Mouse (Mus musculus): ENCODE data around the gene Gm10024. TPM values are rescaled to one million over a fixed set of nuclear protein-coding genes. Genes with fewer than 3 reads are reported as not detected.
"Not testable (repeated sequence)": the region's sequence is repeated elsewhere in the genome, so short reads cannot be mapped to it uniquely, and the experiment has no call there.

The Gm10024 gene
- polyA plus RNA-seq, 2 experiments = not detected

- TF ChIP-seq POLR2A (IDR thresholded peaks at IDR 0.05; ENCODE audit: borderline replicate concordance, extremely low read depth, insufficient read depth, insufficient read length) = no peak
- H3K9ac ChIP-seq (ENCODE audit: low read depth, low read length, severe bottlenecking) = no peak overlapping the region
- WGBS = 50% methylated on average over 4 of the region's 4 CpGs
- no peaks in the 10 kb centered on the region for H3K9me3 ChIP-seq (ENCODE audit: control insufficient read depth, low read length)
- no peak overlapping the region for H3K27ac ChIP-seq (replicated peaks; ENCODE audit: low read depth, low read length)
- H3K27me3 ChIP-seq (ENCODE audit: control insufficient read depth, insufficient read depth, low read length) = no peaks in the 10 kb centered on the region
- H3K4me3 ChIP-seq (replicated peaks; ENCODE audit: low read length) = no peak overlapping the region
- DNase-seq (ENCODE audit: low spot score) = no peak
- no peaks in the 10 kb centered on the region for H3K36me3 ChIP-seq (ENCODE audit: control insufficient read depth, insufficient read depth, low read length)
- ATAC-seq (ENCODE audit: low FRiP score, low read depth) = no peak
- H3K4me2 ChIP-seq (replicated peaks; ENCODE audit: low read depth, low read length, severe bottlenecking) = no peak overlapping the region
- no peaks in the 10 kb centered on the region for H3K4me1 ChIP-seq (ENCODE audit: control insufficient read depth, insufficient read depth, low read length)
Observed at GRCm38 (mm10) chr10:77728280-77728679, 17.0 kb downstream of the Gm10024 start.

GRCm38 (mm10) chr10:77729241-77729640, 18.0 kb downstream of the Gm10024 start:
- no peaks in the 10 kb centered on the region for H3K9me3 ChIP-seq (ENCODE audit: control insufficient read depth, low read length)
- H3K27ac ChIP-seq (replicated peaks; ENCODE audit: low read depth, low read length) = no peak overlapping the region
- no peak for TF ChIP-seq POLR2A (IDR thresholded peaks at IDR 0.05; ENCODE audit: borderline replicate concordance, extremely low read depth, insufficient read depth, insufficient read length)
- H3K4me3 ChIP-seq (replicated peaks; ENCODE audit: low read length) = no peak overlapping the region
- no peak overlapping the region for H3K9ac ChIP-seq (ENCODE audit: low read depth, low read length, severe bottlenecking)
- H3K4me1 ChIP-seq (ENCODE audit: control insufficient read depth, insufficient read depth, low read length) = no peaks in the 10 kb centered on the region
- no peak for ATAC-seq (ENCODE audit: low FRiP score, low read depth)
- H3K36me3 ChIP-seq (ENCODE audit: control insufficient read depth, insufficient read depth, low read length) = no peaks in the 10 kb centered on the region
- no peak for DNase-seq (ENCODE audit: low spot score)
- no peaks in the 10 kb centered on the region for H3K27me3 ChIP-seq (ENCODE audit: control insufficient read depth, insufficient read depth, low read length)
- WGBS = 57% methylated on average over 4 of the region's 4 CpGs
- no peak overlapping the region for H3K4me2 ChIP-seq (replicated peaks; ENCODE audit: low read depth, low read length, severe bottlenecking)

DNA sequence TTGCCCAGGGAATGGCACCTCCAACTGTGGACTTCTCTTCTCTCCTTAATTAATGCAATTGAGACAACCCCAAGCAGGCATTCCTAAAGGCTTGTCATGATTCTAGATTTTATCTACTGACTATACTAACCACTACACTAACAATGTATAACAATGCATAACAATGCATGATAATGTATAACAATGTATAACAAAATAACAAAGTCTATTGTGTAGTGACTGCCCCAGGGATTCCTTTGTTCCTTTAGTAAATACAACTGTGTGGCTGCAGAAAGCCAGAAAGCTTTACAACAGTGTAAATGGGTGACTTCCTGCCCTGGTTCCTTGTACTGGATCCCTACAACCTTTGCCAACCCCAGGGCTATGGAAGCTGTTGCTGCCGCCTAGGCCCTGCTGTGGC, 24.7 kb downstream of the Gm10024 start:
- TF ChIP-seq POLR2A (IDR thresholded peaks at IDR 0.05; ENCODE audit: borderline replicate concordance, extremely low read depth, insufficient read depth, insufficient read length) = no peak
- no peak overlapping the region for H3K4me3 ChIP-seq (replicated peaks; ENCODE audit: low read length)
- no peak overlapping the region for H3K4me2 ChIP-seq (replicated peaks; ENCODE audit: low read depth, low read length, severe bottlenecking)
- H3K36me3 ChIP-seq (ENCODE audit: control insufficient read depth, insufficient read depth, low read length) = no peaks in the 10 kb centered on the region
- ATAC-seq (ENCODE audit: low FRiP score, low read depth) (no peak), DNase-seq (ENCODE audit: low spot score) (no peak)
- peaks cover 7% of the 10 kb centered on the region; the same call in 1 of the 2 replicates for H3K9me3 ChIP-seq (ENCODE audit: control insufficient read depth, low read length)
- H3K4me1 ChIP-seq (ENCODE audit: control insufficient read depth, insufficient read depth, low read length) = no peaks in the 10 kb centered on the region
- WGBS = 82% methylated on average over 1 of the region's 1 CpGs
- no peak overlapping the region for H3K9ac ChIP-seq (ENCODE audit: low read depth, low read length, severe bottlenecking)
- H3K27me3 ChIP-seq (ENCODE audit: control insufficient read depth, insufficient read depth, low read length) = no peaks in the 10 kb centered on the region
- H3K27ac ChIP-seq (replicated peaks; ENCODE audit: low read depth, low read length) = no peak overlapping the region

- 80% methylated on average over 4 of the region's 4 CpGs for WGBS
- H3K27me3 ChIP-seq (ENCODE audit: control insufficient read depth, insufficient read depth, low read length) = no peaks in the 10 kb centered on the region
- no peaks in the 10 kb centered on the region for H3K36me3 ChIP-seq (ENCODE audit: control insufficient read depth, insufficient read depth, low read length)
- TF ChIP-seq POLR2A (IDR thresholded peaks at IDR 0.05; ENCODE audit: borderline replicate concordance, extremely low read depth, insufficient read depth, insufficient read length) = no peak
- H3K4me1 ChIP-seq (ENCODE audit: control insufficient read depth, insufficient read depth, low read length) = no peaks in the 10 kb centered on the region
- no peak for DNase-seq (ENCODE audit: low spot score)
- no peak overlapping the region for H3K9ac ChIP-seq (ENCODE audit: low read depth, low read length, severe bottlenecking)
- no peak overlapping the region for H3K4me2 ChIP-seq (replicated peaks; ENCODE audit: low read depth, low read length, severe bottlenecking)
- ATAC-seq (ENCODE audit: low FRiP score, low read depth) = no peak
- no peak overlapping the region for H3K4me3 ChIP-seq (replicated peaks; ENCODE audit: low read length)
- H3K27ac ChIP-seq (replicated peaks; ENCODE audit: low read depth, low read length) = no peak overlapping the region
- peaks cover 7% of the 10 kb centered on the region; the same call in 1 of the 2 replicates for H3K9me3 ChIP-seq (ENCODE audit: control insufficient read depth, low read length)
Observed at GRCm38 (mm10) chr10:77738929-77739328, 27.7 kb downstream of the Gm10024 start.

DNA sequence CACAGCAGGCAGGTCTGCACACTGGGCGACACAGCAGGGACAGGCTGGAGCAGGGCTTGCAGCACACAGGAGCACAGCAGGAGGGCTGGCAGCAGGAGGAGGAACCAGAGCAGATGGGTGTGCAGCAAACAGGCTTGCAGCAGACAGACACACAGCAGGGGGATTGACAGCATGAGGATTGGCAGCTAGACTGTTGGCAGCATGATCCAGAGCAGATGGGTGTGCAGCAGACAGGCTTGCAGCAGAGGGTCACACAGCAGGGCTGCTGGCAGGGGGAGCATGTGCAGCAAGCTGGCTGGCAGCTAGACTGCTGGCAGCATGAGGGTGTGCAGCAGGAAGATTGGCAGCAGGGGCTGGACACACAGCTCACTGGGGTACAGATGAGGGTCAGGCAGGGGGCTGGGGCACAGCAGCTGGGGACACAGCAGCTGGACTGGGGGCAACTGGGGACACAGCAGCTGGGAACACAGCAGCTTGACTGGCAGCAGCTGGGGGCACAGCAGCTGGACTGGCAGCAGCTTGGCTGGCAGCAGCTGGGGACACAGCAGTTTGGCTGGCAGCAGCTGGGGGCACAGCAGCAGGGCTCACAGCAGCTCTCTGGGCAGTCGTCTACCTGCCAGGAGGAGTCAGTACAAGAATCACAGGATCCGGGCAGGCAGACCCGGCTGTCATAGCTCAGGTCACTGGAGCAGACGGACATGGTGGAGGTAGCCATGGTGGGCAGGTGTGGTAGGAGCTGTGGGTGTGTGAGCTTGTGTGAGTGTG, 30.8 kb downstream of the Gm10024 start, which contains the start of gene Gm18596:
Gene Gm18596 (minus strand): TSS at position 715 of the 765 bp plus-strand sequence.
- not testable (repeated sequence) for DNase-seq (ENCODE audit: low spot score); H3K4me3 ChIP-seq (replicated peaks; ENCODE audit: low read length); H3K36me3 ChIP-seq (ENCODE audit: control insufficient read depth, insufficient read depth, low read length); H3K9ac ChIP-seq (ENCODE audit: low read depth, low read length, severe bottlenecking); H3K4me2 ChIP-seq (replicated peaks; ENCODE audit: low read depth, low read length, severe bottlenecking); H3K4me1 ChIP-seq (ENCODE audit: control insufficient read depth, insufficient read depth, low read length); H3K27me3 ChIP-seq (ENCODE audit: control insufficient read depth, insufficient read depth, low read length); H3K27ac ChIP-seq (replicated peaks; ENCODE audit: low read depth, low read length); H3K9me3 ChIP-seq (ENCODE audit: control insufficient read depth, low read length); ATAC-seq (ENCODE audit: low FRiP score, low read depth)
- 27% methylated on average over 4 of the region's 5 CpGs for WGBS

DNA sequence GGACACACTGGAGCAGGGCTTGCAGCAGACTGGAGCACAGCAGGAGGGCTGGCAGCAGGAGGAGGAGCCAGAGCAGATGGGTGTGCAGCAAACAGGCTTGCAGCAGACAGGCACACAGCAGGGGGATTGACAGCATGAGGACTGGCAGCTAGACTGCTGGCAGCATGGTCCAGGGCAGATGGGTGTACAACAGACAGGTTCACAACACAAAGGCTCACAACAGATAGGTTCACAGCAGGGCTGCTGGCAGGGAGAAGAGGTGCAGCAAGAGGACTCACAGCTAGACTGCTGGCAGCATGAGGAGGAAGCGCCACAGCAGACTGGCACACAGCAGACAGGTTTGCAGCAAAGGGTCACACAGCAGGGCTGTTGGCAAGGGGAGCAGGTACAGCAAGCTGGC, 39.4 kb downstream of the Gm10024 start:
- WGBS = 92% methylated on average over 1 of the region's 1 CpGs
- H3K27me3 ChIP-seq (ENCODE audit: control insufficient read depth, insufficient read depth, low read length); H3K9me3 ChIP-seq (ENCODE audit: control insufficient read depth, low read length); H3K27ac ChIP-seq (replicated peaks; ENCODE audit: low read depth, low read length); DNase-seq (ENCODE audit: low spot score); H3K4me3 ChIP-seq (replicated peaks; ENCODE audit: low read length); H3K9ac ChIP-seq (ENCODE audit: low read depth, low read length, severe bottlenecking); ATAC-seq (ENCODE audit: low FRiP score, low read depth); H3K36me3 ChIP-seq (ENCODE audit: control insufficient read depth, insufficient read depth, low read length); H3K4me1 ChIP-seq (ENCODE audit: control insufficient read depth, insufficient read depth, low read length); H3K4me2 ChIP-seq (replicated peaks; ENCODE audit: low read depth, low read length, severe bottlenecking): not testable (repeated sequence)

DNA sequence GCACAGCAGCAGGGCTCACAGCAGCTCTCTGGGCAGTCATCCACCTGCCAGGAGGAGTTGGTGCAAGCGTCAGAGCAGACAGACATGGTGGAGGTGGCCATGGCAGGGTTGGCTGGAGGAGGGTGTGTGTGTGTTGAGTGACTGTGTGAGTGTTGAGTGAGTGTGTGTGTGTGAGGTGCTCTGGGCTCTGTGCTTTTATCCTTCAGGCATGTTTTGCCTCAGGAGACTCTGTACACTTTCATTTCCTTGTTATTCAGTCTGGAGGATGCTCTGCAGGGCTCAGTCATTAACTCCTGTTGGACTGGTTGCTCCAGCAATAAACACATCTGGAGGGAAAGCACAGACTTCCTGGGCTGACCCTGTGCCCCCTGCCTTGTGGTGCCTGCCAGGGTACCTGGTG, 40.0 kb downstream of the Gm10024 start, which contains the start of gene Gm9736:
Gene Gm9736 (minus strand): TSS at position 101 of the 400 bp plus-strand sequence.
- 57% methylated on average over 1 of the region's 1 CpGs for WGBS
- not testable (repeated sequence) for H3K36me3 ChIP-seq (ENCODE audit: control insufficient read depth, insufficient read depth, low read length); H3K4me3 ChIP-seq (replicated peaks; ENCODE audit: low read length); H3K4me1 ChIP-seq (ENCODE audit: control insufficient read depth, insufficient read depth, low read length); H3K4me2 ChIP-seq (replicated peaks; ENCODE audit: low read depth, low read length, severe bottlenecking); H3K27ac ChIP-seq (replicated peaks; ENCODE audit: low read depth, low read length); DNase-seq (ENCODE audit: low spot score); ATAC-seq (ENCODE audit: low FRiP score, low read depth); H3K27me3 ChIP-seq (ENCODE audit: control insufficient read depth, insufficient read depth, low read length); H3K9me3 ChIP-seq (ENCODE audit: control insufficient read depth, low read length); H3K9ac ChIP-seq (ENCODE audit: low read depth, low read length, severe bottlenecking)

GRCm38 (mm10) chr10:77752312-77752711, 41.1 kb downstream of the Gm10024 start:
- 52% methylated on average over 3 of the region's 3 CpGs for WGBS
- not testable (repeated sequence) for H3K9ac ChIP-seq (ENCODE audit: low read depth, low read length, severe bottlenecking); ATAC-seq (ENCODE audit: low FRiP score, low read depth); H3K4me1 ChIP-seq (ENCODE audit: control insufficient read depth, insufficient read depth, low read length); H3K9me3 ChIP-seq (ENCODE audit: control insufficient read depth, low read length); H3K27ac ChIP-seq (replicated peaks; ENCODE audit: low read depth, low read length); H3K27me3 ChIP-seq (ENCODE audit: control insufficient read depth, insufficient read depth, low read length); DNase-seq (ENCODE audit: low spot score); H3K36me3 ChIP-seq (ENCODE audit: control insufficient read depth, insufficient read depth, low read length); H3K4me3 ChIP-seq (replicated peaks; ENCODE audit: low read length); H3K4me2 ChIP-seq (replicated peaks; ENCODE audit: low read depth, low read length, severe bottlenecking)
